Mouse (Mus musculus) limb, embryonic 12.5 days (tissue): ENCODE results near the gene Serpinb9c. TPM values are rescaled to one million over a fixed set of nuclear protein-coding genes. Genes with fewer than 3 reads are reported as not detected.
"Not testable (repeated sequence)": the region's sequence is repeated elsewhere in the genome, so short reads cannot be mapped to it uniquely, and the experiment has no call there.

Experiments used
- ATAC-seq: fragments of 200-750 bp; cut with Nextera tagmentation; 2 replicates; pipeline ENCODE4 v1.8.0; 2017; ENCODE audit warnings: low read depth, moderate TSS enrichment; ENCODE audit not compliant: insufficient number of reproducible peaks, insufficient read depth, low FRiP score, low TSS enrichment
- H3K27ac ChIP-seq: fragments of 300-500 bp; sonication (generic); 2 replicates; pipeline ENCODE4 v1.5.1; 2016; ENCODE audit warnings: mild to moderate bottlenecking, moderate library complexity
- H3K27me3 ChIP-seq: fragments of 300-500 bp; sonication (generic); 2 replicates; pipeline ENCODE4 v1.6.1; 2016; ENCODE audit warnings: mild to moderate bottlenecking, moderate library complexity
- H3K36me3 ChIP-seq: fragments of 300-500 bp; sonication (generic); 2 replicates; pipeline ENCODE4 v1.6.1; 2016; ENCODE audit warnings: mild to moderate bottlenecking, moderate library complexity
- H3K4me1 ChIP-seq: fragments of 300-500 bp; sonication (generic); replicated peaks from 2 replicates; pipeline ENCODE4 v1.6.1; 2016
- H3K4me2 ChIP-seq: fragments of 300-500 bp; sonication (generic); 2 replicates; pipeline ENCODE4 v1.6.1; 2016; ENCODE audit warnings: mild to moderate bottlenecking, moderate library complexity
- H3K4me3 ChIP-seq: fragments of 300-500 bp; sonication (generic); replicated peaks from 2 replicates; pipeline ENCODE4 v1.5.1; 2016; ENCODE audit warnings: mild to moderate bottlenecking
- H3K9ac ChIP-seq: fragments of 300-500 bp; sonication (generic); replicated peaks from 2 replicates; pipeline ENCODE4 v1.6.1; 2016; ENCODE audit warnings: mild to moderate bottlenecking, moderate library complexity
- H3K9me3 ChIP-seq: fragments of 300-500 bp; sonication (generic); 2 replicates; pipeline ENCODE4 v1.6.1; 2016; ENCODE audit warnings: mild to moderate bottlenecking, moderate library complexity
- WGBS: fragments of 180-500 bp; shearing (Covaris S2); methylation state at CpG from one replicate; pipeline ENCODE4 v1.1.7; 2016; 5-methylcytosine and 5-hydroxymethylcytosine counted together
- polyA plus RNA-seq: library from polyadenylated mRNA; unstranded; fragments of >200 nt; fragmentation: Nextera tagmentation; extraction: Ambion mirVana; gene quantifications from 2 replicates; pipeline ENCODE4 v1.2.1, GENCODE M21; 2016

Serpinb9c gene
- polyA plus RNA-seq = not detected in 2 replicates

GRCm38 (mm10) chr13:33159642-33160041 lies at the start of gene Serpinb9c:
TSS of gene Serpinb9c (minus strand) at chr13:33159742.
- 0 out of 2 replicates have a peak, but pooled peaks cover 5% of the 10 kb centered on the region for H3K9me3 ChIP-seq
- H3K4me2 ChIP-seq = no peak within 1 kb of the TSS
- no peak within 1 kb of the TSS for H3K4me3 ChIP-seq
- no peaks in the 10 kb centered on the region for H3K27me3 ChIP-seq
- H3K27ac ChIP-seq = no peak within 1 kb of the TSS
- no peaks in the 10 kb centered on the region for H3K4me1 ChIP-seq
- ATAC-seq = no peak
- no peak within 1 kb of the TSS for H3K9ac ChIP-seq
- 71% methylated on average over 4 of the region's 4 CpGs for WGBS
- no peaks in the 10 kb centered on the region for H3K36me3 ChIP-seq

GRCm38 (mm10) chr13:33199740-33200139 lies 40.2 kb upstream of the Serpinb9c start:
- ATAC-seq = no peak
- H3K27me3 ChIP-seq = no peaks in the 10 kb centered on the region
- H3K4me3 ChIP-seq = no peak overlapping the region
- no peak overlapping the region for H3K4me2 ChIP-seq
- H3K27ac ChIP-seq = no peak overlapping the region
- no peak overlapping the region for H3K9ac ChIP-seq
- no peaks in the 10 kb centered on the region for H3K36me3 ChIP-seq
- WGBS = 60% methylated on average over 2 of the region's 2 CpGs
- H3K4me1 ChIP-seq = no peaks in the 10 kb centered on the region
- peaks cover 4% of the 10 kb centered on the region; the same call in 1 of the 2 replicates for H3K9me3 ChIP-seq

- WGBS = 81% methylated on average over 5 of the region's 5 CpGs
Observed at GRCm38 (mm10) chr13:33192659-33193058, 33.1 kb upstream of the Serpinb9c start, which contains the start of gene Serpinb9d. TSS of gene Serpinb9d (plus strand) at chr13:33192959.

GRCm38 (mm10) chr13:33190486-33190885 lies 30.9 kb upstream of the Serpinb9c start:
- ATAC-seq, H3K36me3 ChIP-seq, H3K27ac ChIP-seq, H3K9me3 ChIP-seq, H3K27me3 ChIP-seq, H3K4me3 ChIP-seq, H3K4me2 ChIP-seq, H3K9ac ChIP-seq, H3K4me1 ChIP-seq: not testable (repeated sequence)
- 84% methylated on average over 1 of the region's 1 CpGs for WGBS

More at GRCm38 (mm10) chr13:33192659-33193058, 33.1 kb upstream of the Serpinb9c start, which contains the start of gene Serpinb9d:
- no peak for ATAC-seq
- Histone ChIP-seq H3K4me2 (no peak within 1 kb of the TSS), H3K27ac (no peak within 1 kb of the TSS), H3K27me3 (no peaks in the 10 kb centered on the region), H3K4me3 (no peak within 1 kb of the TSS), H3K36me3 (no peaks in the 10 kb centered on the region), H3K4me1 (no peaks in the 10 kb centered on the region), H3K9me3 (no peaks in the 10 kb centered on the region), H3K9ac (no peak within 1 kb of the TSS)

GRCm38 (mm10) chr13:33141435-33141834 lies 18.1 kb downstream of the Serpinb9c start:
- H3K27ac ChIP-seq = no peak overlapping the region
- no peaks in the 10 kb centered on the region for H3K4me1 ChIP-seq
- no peaks in the 10 kb centered on the region for H3K36me3 ChIP-seq
- WGBS = 90% methylated on average over 3 of the region's 3 CpGs
- 0 out of 2 replicates have a peak, but pooled peaks cover 1% of the 10 kb centered on the region for H3K9me3 ChIP-seq
- H3K9ac ChIP-seq = no peak overlapping the region
- no peak for ATAC-seq
- H3K27me3 ChIP-seq = no peaks in the 10 kb centered on the region
- H3K4me2 ChIP-seq = no peak overlapping the region
- no peak overlapping the region for H3K4me3 ChIP-seq

- whole genome bisulfite sequencing = 91% methylated on average over 2 of the region's 2 CpGs
- ATAC-seq = no peak
- no peak overlapping the region for H3K4me2 ChIP-seq
- no peak overlapping the region for H3K4me3 ChIP-seq
- no peak overlapping the region for H3K27ac ChIP-seq
- no peak overlapping the region for H3K9ac ChIP-seq
- H3K36me3 ChIP-seq = no peaks in the 10 kb centered on the region
- H3K27me3 ChIP-seq = no peaks in the 10 kb centered on the region
- H3K4me1 ChIP-seq = no peaks in the 10 kb centered on the region
- no peaks in the 10 kb centered on the region for H3K9me3 ChIP-seq
Observed at GRCm38 (mm10) chr13:33137717-33138116, 21.8 kb downstream of the Serpinb9c start.

- Histone ChIP-seq H3K4me1 (no peaks in the 10 kb centered on the region), H3K27me3 (no peaks in the 10 kb centered on the region), H3K27ac (no peak overlapping the region), H3K4me2 (no peak overlapping the region), H3K36me3 (no peaks in the 10 kb centered on the region), H3K9me3 (no peaks in the 10 kb centered on the region), H3K4me3 (no peak overlapping the region), H3K9ac (no peak overlapping the region)
- ATAC-seq = no peak
- WGBS = 69% methylated on average over 3 of the region's 3 CpGs
Observed at GRCm38 (mm10) chr13:33113054-33113453, 46.5 kb downstream of the Serpinb9c start.

- H3K9me3 ChIP-seq = no peaks in the 10 kb centered on the region
- H3K4me2 ChIP-seq = no peak overlapping the region
- no peak overlapping the region for H3K9ac ChIP-seq
- H3K27me3 ChIP-seq = no peaks in the 10 kb centered on the region
- H3K36me3 ChIP-seq = no peaks in the 10 kb centered on the region
- ATAC-seq = no peak
- H3K27ac ChIP-seq = no peak overlapping the region
- H3K4me3 ChIP-seq = no peak overlapping the region
- H3K4me1 ChIP-seq = no peaks in the 10 kb centered on the region
Observed at GRCm38 (mm10) chr13:33105626-33106025, 53.9 kb downstream of the Serpinb9c start.

Other genes with a start within 250 kb of the Serpinb9c start
- 0.43 and 1.0 TPM in 2 replicates for gene Serpinb6b, start 194.5 kb downstream of the Serpinb9c start, polyA plus RNA-seq
- gene Serpinb9, start 156.5 kb downstream of the Serpinb9c start, polyA plus RNA-seq = 1.6 and 1.7 TPM in 2 replicates
- not detected in 2 replicates for gene Serpinb9b, start 132.3 kb downstream of the Serpinb9c start, polyA plus RNA-seq
- 0.11 and 0.20 TPM in 2 replicates for gene Serpinb1b, start 81.2 kb downstream of the Serpinb9c start, polyA plus RNA-seq
- not detected in 2 replicates for gene Serpinb9d, start 33.2 kb upstream of the Serpinb9c start, polyA plus RNA-seq
- gene Serpinb9e, start 89.9 kb upstream of the Serpinb9c start, polyA plus RNA-seq = not detected in 2 replicates
- gene Serpinb9f, start 164.3 kb upstream of the Serpinb9c start, polyA plus RNA-seq = not detected in 2 replicates
- not detected in 2 replicates for gene Gm11397, start 236.0 kb upstream of the Serpinb9c start, polyA plus RNA-seq